Mouse (Mus musculus): Measurements from ENCODE around the gene Syncrip. TPM values are rescaled to one million over a fixed set of nuclear protein-coding genes. Genes with fewer than 3 reads are reported as not detected.

Syncrip gene
- total RNA-seq, 1 experiment: 144 TPM

- Histone ChIP-seq H3K4me3 (ENCODE audit: insufficient read depth in 1 of 2, low read depth in 1 of 2, low read length in 2 of 2, poor library complexity in 1 of 2, severe bottlenecking in 1 of 2) (peak overlapping the region; percentile 80 to 91; a peak in 3 of 4 replicates), H3K4me1 (ENCODE audit: control insufficient read depth in 2 of 2, insufficient read depth in 2 of 2, low read length in 2 of 2, poor library complexity in 1 of 2) (peaks cover 0 to 2% of the 10 kb centered on the region in 2 experiments; a peak in 1 of 4 replicates), H3K27ac (ENCODE audit: insufficient read depth, low read depth, low read length, poor library complexity, severe bottlenecking) (no peak overlapping the region), H3K36me3 (ENCODE audit: control insufficient read depth, insufficient read depth, low read length, poor library complexity, severe bottlenecking) (no peaks in the 10 kb centered on the region), H3K9ac (ENCODE audit: insufficient read depth, low read depth, low read length, poor library complexity, severe bottlenecking) (peak overlapping the region; percentile 94; the same call in 1 of the 2 replicates), H3K9me3 (ENCODE audit: control insufficient read depth, insufficient read depth, low read depth, low read length) (no peaks in the 10 kb centered on the region)
- TF ChIP-seq CHD2 (IDR thresholded peaks at IDR 0.05; ENCODE audit: low read depth, low read length) (no peak), ZC3H11A (IDR thresholded peaks at IDR 0.05; ENCODE audit: borderline replicate concordance, low read depth, low read length) (no peak), ZNF384 (IDR thresholded peaks at IDR 0.05; ENCODE audit: low read depth, low read length) (no peak), MAFK (IDR thresholded peaks at IDR 0.05; ENCODE audit: insufficient read depth, low read depth, low read length) (no peak), HCFC1 (IDR thresholded peaks at IDR 0.05; ENCODE audit: borderline replicate concordance, insufficient read depth, low read length) (no peak)
- in situ Hi-C loops (cut with MboI; ENCODE audit: low sequenced_read_pairs in 2 of 2, unreplicated experiment in 2 of 2): no loop called here
- DNase-seq (ENCODE audit: low read depth, low spot score): no peak
Measured at GRCm38 (mm10) chr9:88437342-88438236, 44.8 kb downstream of the Syncrip start.

DNA sequence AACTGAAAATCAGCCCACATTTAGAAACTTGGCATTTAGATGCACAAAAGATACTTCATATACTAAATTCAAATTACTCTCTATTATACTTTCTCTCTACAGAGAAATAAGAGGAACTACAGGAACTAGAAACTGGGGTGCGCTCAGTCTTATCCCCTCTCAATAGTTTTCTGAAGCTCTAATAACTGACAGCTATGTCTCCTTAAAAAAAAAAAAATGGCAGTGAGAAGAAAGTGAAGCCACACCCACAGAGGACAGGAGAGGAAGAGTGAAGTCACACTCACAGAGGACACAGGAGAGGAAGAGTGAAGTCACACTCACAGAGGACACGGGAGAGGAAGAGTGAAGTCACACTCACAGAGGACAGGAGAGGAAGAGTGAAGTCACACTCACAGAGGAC, 58.0 kb downstream of the Syncrip start:
- in situ Hi-C loops (cut with MboI; ENCODE audit: low sequenced_read_pairs in 2 of 2, unreplicated experiment in 2 of 2): no loop called here
- Histone ChIP-seq H3K9me3 (ENCODE audit: control insufficient read depth, insufficient read depth, low read depth, low read length) (no peaks in the 10 kb centered on the region), H3K27ac (ENCODE audit: insufficient read depth, low read depth, low read length, poor library complexity, severe bottlenecking) (no peak overlapping the region), H3K4me1 (ENCODE audit: control insufficient read depth in 2 of 2, insufficient read depth in 2 of 2, low read length in 2 of 2, poor library complexity in 1 of 2) (peaks cover 0 to 2% of the 10 kb centered on the region in 2 experiments; a peak in 2 of 4 replicates), H3K36me3 (ENCODE audit: control insufficient read depth, insufficient read depth, low read length, poor library complexity, severe bottlenecking) (no peaks in the 10 kb centered on the region), H3K9ac (ENCODE audit: insufficient read depth, low read depth, low read length, poor library complexity, severe bottlenecking) (no peak overlapping the region), H3K4me3 (ENCODE audit: insufficient read depth in 1 of 2, low read depth in 1 of 2, low read length in 2 of 2, poor library complexity in 1 of 2, severe bottlenecking in 1 of 2) (no peak overlapping the region)
- no peak for TF ChIP-seq HCFC1 (IDR thresholded peaks at IDR 0.05; ENCODE audit: borderline replicate concordance, insufficient read depth, low read length)
- no peak for TF ChIP-seq ZNF384 (IDR thresholded peaks at IDR 0.05; ENCODE audit: low read depth, low read length)
- no peak for TF ChIP-seq MAFK (IDR thresholded peaks at IDR 0.05; ENCODE audit: insufficient read depth, low read depth, low read length)
- TF ChIP-seq ZC3H11A (IDR thresholded peaks at IDR 0.05; ENCODE audit: borderline replicate concordance, low read depth, low read length): no peak
- no peak for TF ChIP-seq CHD2 (IDR thresholded peaks at IDR 0.05; ENCODE audit: low read depth, low read length)
- no peak for DNase-seq (ENCODE audit: low read depth, low spot score)

DNA sequence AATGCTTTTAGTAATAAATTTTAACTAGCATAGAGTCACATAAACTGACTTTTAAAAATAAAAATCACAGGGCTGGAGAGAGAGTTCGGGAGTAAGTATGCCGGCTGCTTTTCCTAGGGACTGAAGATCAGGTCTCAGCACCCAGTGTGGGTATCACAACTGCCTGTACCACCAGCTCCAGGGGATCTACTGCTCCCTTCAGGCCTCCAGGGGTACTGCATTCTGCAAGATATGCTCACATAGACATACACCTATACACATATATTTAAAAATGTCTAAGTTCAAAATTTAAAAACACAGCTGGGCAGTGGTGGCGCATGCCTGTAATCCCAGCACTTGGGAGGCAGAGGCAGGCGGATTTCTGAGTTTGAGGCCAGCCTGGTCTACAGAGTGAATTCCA, 59.9 kb downstream of the Syncrip start:
- no peak overlapping the region for H3K9ac ChIP-seq (ENCODE audit: insufficient read depth, low read depth, low read length, poor library complexity, severe bottlenecking)
- H3K36me3 ChIP-seq (ENCODE audit: control insufficient read depth, insufficient read depth, low read length, poor library complexity, severe bottlenecking): no peaks in the 10 kb centered on the region
- H3K4me3 ChIP-seq (ENCODE audit: insufficient read depth in 1 of 2, low read depth in 1 of 2, low read length in 2 of 2, poor library complexity in 1 of 2, severe bottlenecking in 1 of 2): no peak overlapping the region
- TF ChIP-seq ZNF384 (IDR thresholded peaks at IDR 0.05; ENCODE audit: low read depth, low read length) (no peak), ZC3H11A (IDR thresholded peaks at IDR 0.05; ENCODE audit: borderline replicate concordance, low read depth, low read length) (no peak), HCFC1 (IDR thresholded peaks at IDR 0.05; ENCODE audit: borderline replicate concordance, insufficient read depth, low read length) (no peak), MAFK (IDR thresholded peaks at IDR 0.05; ENCODE audit: insufficient read depth, low read depth, low read length) (no peak), CHD2 (IDR thresholded peaks at IDR 0.05; ENCODE audit: low read depth, low read length) (no peak)
- peaks cover 0 to 2% of the 10 kb centered on the region in 2 experiments; a peak in 2 of 4 replicates for H3K4me1 ChIP-seq (ENCODE audit: control insufficient read depth in 2 of 2, insufficient read depth in 2 of 2, low read length in 2 of 2, poor library complexity in 1 of 2)
- in situ Hi-C loops (cut with MboI; ENCODE audit: low sequenced_read_pairs in 2 of 2, unreplicated experiment in 2 of 2): no loop called here
- DNase-seq (ENCODE audit: low read depth, low spot score): no peak
- H3K9me3 ChIP-seq (ENCODE audit: control insufficient read depth, insufficient read depth, low read depth, low read length): no peaks in the 10 kb centered on the region
- no peak overlapping the region for H3K27ac ChIP-seq (ENCODE audit: insufficient read depth, low read depth, low read length, poor library complexity, severe bottlenecking)

GRCm38 (mm10) chr9:88416752-88417151, 65.6 kb downstream of the Syncrip start:
- TF ChIP-seq MAFK (IDR thresholded peaks at IDR 0.05; ENCODE audit: insufficient read depth, low read depth, low read length) (no peak), CHD2 (IDR thresholded peaks at IDR 0.05; ENCODE audit: low read depth, low read length) (no peak), HCFC1 (IDR thresholded peaks at IDR 0.05; ENCODE audit: borderline replicate concordance, insufficient read depth, low read length) (no peak), ZC3H11A (IDR thresholded peaks at IDR 0.05; ENCODE audit: borderline replicate concordance, low read depth, low read length) (no peak), ZNF384 (IDR thresholded peaks at IDR 0.05; ENCODE audit: low read depth, low read length) (no peak)
- no peak overlapping the region for H3K4me3 ChIP-seq (ENCODE audit: insufficient read depth in 1 of 2, low read depth in 1 of 2, low read length in 2 of 2, poor library complexity in 1 of 2, severe bottlenecking in 1 of 2)
- H3K9ac ChIP-seq (ENCODE audit: insufficient read depth, low read depth, low read length, poor library complexity, severe bottlenecking): no peak overlapping the region
- H3K9me3 ChIP-seq (ENCODE audit: control insufficient read depth, insufficient read depth, low read depth, low read length): no peaks in the 10 kb centered on the region
- in situ Hi-C loops (cut with MboI; ENCODE audit: low sequenced_read_pairs in 2 of 2, unreplicated experiment in 2 of 2): no loop called here
- no peak overlapping the region for H3K27ac ChIP-seq (ENCODE audit: insufficient read depth, low read depth, low read length, poor library complexity, severe bottlenecking)
- H3K36me3 ChIP-seq (ENCODE audit: control insufficient read depth, insufficient read depth, low read length, poor library complexity, severe bottlenecking): no peaks in the 10 kb centered on the region
- no peak for DNase-seq (ENCODE audit: low read depth, low spot score)
- H3K4me1 ChIP-seq (ENCODE audit: control insufficient read depth in 2 of 2, insufficient read depth in 2 of 2, low read length in 2 of 2, poor library complexity in 1 of 2): peaks cover 0 to 2% of the 10 kb centered on the region in 2 experiments; a peak in 2 of 4 replicates

Data from ES-E14 (cell line).